20 mouse cellular contexts compared by ENCODE assay signal in the genomic region with DNA sequence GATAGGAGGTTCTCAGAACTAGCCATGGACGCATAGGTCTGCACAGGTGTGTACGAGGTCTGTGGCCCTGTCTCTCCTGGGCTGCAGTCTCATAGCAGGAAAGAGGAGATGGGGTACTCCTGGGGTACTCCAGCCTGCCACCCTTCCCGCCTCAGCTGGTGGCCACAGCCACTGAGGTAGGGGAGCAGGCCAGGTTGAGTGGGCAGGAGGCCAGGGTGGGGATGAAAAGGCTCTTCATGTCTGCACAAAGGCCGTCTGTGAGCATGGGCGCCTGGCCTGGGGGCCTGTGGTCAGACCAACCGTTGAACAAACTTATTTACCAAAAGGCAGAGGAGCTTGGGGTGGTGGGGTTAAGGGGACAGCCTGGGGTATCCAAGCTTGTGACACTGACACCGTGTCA. TPM values are rescaled to one million over a fixed set of nuclear protein-coding genes. Genes with fewer than 3 reads are reported as not detected.
"Had no signal": no experiment of that assay in that cellular context is flagged by ENCODE, and none has a peak within 500 bp of the region (broad histone marks: within the 10 kb centered on the region; RNA-seq: fewer than 3 reads in every experiment).

No protein-coding gene starts in this region.

- H3K4me2 ChIP-seq: limb, embryonic 12.5 days; liver, embryonic 12.5 days; liver, embryonic 15.5 days; midbrain, embryonic 11.5 days had no signal

- ATAC-seq: inflammation-experienced regulatory T-cells, adult 6 months; liver, embryonic 12.5 days had no signal

- H3K4me3 ChIP-seq: left cerebral cortex, adult 2 months; limb, embryonic 12.5 days; liver, embryonic 12.5 days; liver, embryonic 15.5 days had no signal

- H3K36me3 ChIP-seq: limb, embryonic 12.5 days; liver, embryonic 12.5 days; liver, embryonic 15.5 days had no signal

- DNase-seq: lung, postnatal 14 days; lung, postnatal 4 days; midbrain, embryonic 14.5 days; thymus, postnatal 36 days had no signal

- H3K9me3 ChIP-seq: limb, embryonic 12.5 days; liver, embryonic 12.5 days; liver, embryonic 15.5 days had no signal

- H3K27ac ChIP-seq: left cerebral cortex, adult 2 months; limb, embryonic 12.5 days; liver, embryonic 12.5 days; liver, embryonic 15.5 days had no signal

- H3K9ac ChIP-seq: limb, embryonic 12.5 days; liver, embryonic 12.5 days; liver, embryonic 15.5 days had no signal

- H3K4me1 ChIP-seq: liver, embryonic 12.5 days; liver, embryonic 15.5 days had no signal

RNA-seq across cellular contexts. Expression of gene Snorc, which starts 1.8 kb away (rescaled TPM):
- total RNA-seq: layer of hippocampus, adult 18-20 months; layer of hippocampus, postnatal 25 days; left cerebral cortex, postnatal 10 days; left cerebral cortex, postnatal 36 days; megakaryocyte progenitor cell, adult 5-6 weeks; megakaryocyte-erythroid progenitor cell, adult 5-6 weeks; midbrain, postnatal 0 days had no signal
- polyA plus RNA-seq: inflammation-experienced regulatory T-cells, adult 6 months; kidney, embryonic 16.5 days; liver, embryonic 12.5 days; midbrain, embryonic 11.5 days; midbrain, embryonic 14.5 days; neural tube, embryonic 11.5 days; urinary bladder, adult 2 months had no signal

RNA-seq across cellular contexts. Expression of gene Neu2, which starts 37.8 kb away (rescaled TPM):
- total RNA-seq: megakaryocyte progenitor cell, adult 5-6 weeks; megakaryocyte-erythroid progenitor cell, adult 5-6 weeks had no signal
- polyA plus RNA-seq: inflammation-experienced regulatory T-cells, adult 6 months; midbrain, embryonic 11.5 days; neural tube, embryonic 11.5 days had no signal
